Mouse (Mus musculus) lung, postnatal 0 days (tissue): ENCODE results near the gene Mrgpre. TPM values are rescaled to one million over a fixed set of nuclear protein-coding genes. Genes with fewer than 3 reads are reported as not detected.

Experiments used
- ATAC-seq: fragments of 200-750 bp; cut with Nextera tagmentation; 2 replicates; pipeline ENCODE4 v1.8.0; 2017; ENCODE audit warnings: moderate library complexity
- DNase-seq: peaks from one replicate; pipeline ENCODE4 v3.0.0-alpha.2; 2016; ENCODE audit warnings: low spot score
- H3K27ac ChIP-seq: fragments of 300-500 bp; sonication (generic); 2 replicates; pipeline ENCODE4 v1.5.1; 2014; ENCODE audit warnings: antibody characterized with exemption, mild to moderate bottlenecking, low read length, mixed read lengths
- H3K27me3 ChIP-seq: fragments of 300-500 bp; sonication (generic); replicated peaks from 2 replicates; pipeline ENCODE4 v1.6.1; 2014; ENCODE audit warnings: low read length, mixed read lengths; ENCODE audit not compliant: insufficient read depth
- H3K36me3 ChIP-seq: fragments of 300-500 bp; sonication (generic); 2 replicates; pipeline ENCODE4 v1.6.1; 2014; ENCODE audit warnings: low read length, mixed read lengths; ENCODE audit not compliant: insufficient read depth
- H3K4me1 ChIP-seq: fragments of 300-500 bp; sonication (generic); 2 replicates; pipeline ENCODE4 v1.6.1; 2014; ENCODE audit warnings: antibody characterized with exemption, low read depth, low read length, mixed read lengths; ENCODE audit not compliant: insufficient read depth
- H3K4me2 ChIP-seq: fragments of 300-500 bp; sonication (generic); replicated peaks from 2 replicates; pipeline ENCODE4 v1.6.1; 2014; ENCODE audit warnings: low read depth, mild to moderate bottlenecking, low read length, moderate library complexity, mixed read lengths
- H3K4me3 ChIP-seq: fragments of 300-500 bp; sonication (generic); 2 replicates; pipeline ENCODE4 v1.5.1; 2014; ENCODE audit warnings: low read depth, low read length
- H3K9ac ChIP-seq: fragments of 300-500 bp; sonication (generic); replicated peaks from 2 replicates; pipeline ENCODE4 v1.6.1; 2014; ENCODE audit warnings: low read depth, mild to moderate bottlenecking
- H3K9me3 ChIP-seq: fragments of 300-500 bp; sonication (generic); 2 replicates; pipeline ENCODE4 v1.6.1; 2016; ENCODE audit warnings: low read length, mixed read lengths
- CTCF ChIP-seq: IDR thresholded peaks from 2 replicates; pipeline ENCODE4 v1.5.1; 2016; ENCODE audit warnings: antibody characterized with exemption, mild to moderate bottlenecking
- EP300 ChIP-seq: IDR thresholded peaks from 2 replicates; pipeline ENCODE4 v1.6.1; 2016; ENCODE audit warnings: antibody characterized with exemption, mild to moderate bottlenecking, control low read depth
- WGBS: fragments of 180-500 bp; shearing (Covaris S2); extraction: QIAGEN DNeasy Blood & Tissue Kit; methylation state at CpG from one replicate; pipeline ENCODE4 v1.1.7; 2014; 5-methylcytosine and 5-hydroxymethylcytosine counted together
- microRNA-seq: library from miRNA; unstranded; fragments of <30 nt; microRNA quantifications from one replicate; pipeline ENCODE4, GENCODE M21; 2016
- polyA plus RNA-seq: library from polyadenylated mRNA; unstranded; fragments of >200 nt; fragmentation: Nextera tagmentation; extraction: Ambion mirVana; gene quantifications from 2 replicates; pipeline ENCODE4 v1.2.1, GENCODE M21; 2015

Mrgpre gene
- polyA plus RNA-seq, 1 experiment from 2014 or later = 0.72 TPM

GRCm38 (mm10) chr7:143738194-143738593 lies 46.1 kb downstream of the Mrgpre start:
- peak overlapping the region; percentile 95 for H3K27ac ChIP-seq
- H3K9me3 ChIP-seq = no peaks in the 10 kb centered on the region
- 39% methylated on average over 6 of the region's 6 CpGs for WGBS
- H3K4me3 ChIP-seq = peak overlapping the region; percentile 72; the same call in 1 of the 2 replicates
- H3K4me1 ChIP-seq = peaks cover 23% of the 10 kb centered on the region
- no peak for ATAC-seq
- no peaks in the 10 kb centered on the region for H3K36me3 ChIP-seq
- no peak overlapping the region for H3K9ac ChIP-seq
- no peak for DNase-seq
- TF ChIP-seq CTCF (no peak), EP300 (no peak)
- peak overlapping the region; percentile 86 for H3K4me2 ChIP-seq
- H3K27me3 ChIP-seq = no peaks in the 10 kb centered on the region

GRCm38 (mm10) chr7:143733746-143734145 lies 50.6 kb downstream of the Mrgpre start:
- WGBS = 87% methylated on average over 4 of the region's 4 CpGs
- Histone ChIP-seq H3K9ac (no peak overlapping the region), H3K27me3 (no peaks in the 10 kb centered on the region), H3K4me1 (peaks cover 12% of the 10 kb centered on the region), H3K4me3 (no peak overlapping the region), H3K36me3 (no peaks in the 10 kb centered on the region), H3K27ac (no peak overlapping the region), H3K4me2 (no peak overlapping the region), H3K9me3 (no peaks in the 10 kb centered on the region)
- ATAC-seq (no peak), DNase-seq (no peak)
- TF ChIP-seq EP300 (no peak), CTCF (no peak)

GRCm38 (mm10) chr7:143729886-143730285 lies 54.4 kb downstream of the Mrgpre start:
- DNase-seq (no peak), ATAC-seq (peak; percentile 54)
- no peaks in the 10 kb centered on the region for H3K4me1 ChIP-seq
- no peak overlapping the region for H3K4me2 ChIP-seq
- no peak overlapping the region for H3K9ac ChIP-seq
- no peaks in the 10 kb centered on the region for H3K9me3 ChIP-seq
- TF ChIP-seq EP300 = no peak
- no peak for TF ChIP-seq CTCF
- no peaks in the 10 kb centered on the region for H3K36me3 ChIP-seq
- peak overlapping the region; percentile 38 for H3K27ac ChIP-seq
- H3K27me3 ChIP-seq = no peaks in the 10 kb centered on the region
- no peak overlapping the region for H3K4me3 ChIP-seq
- 66% methylated on average over 10 of the region's 10 CpGs for WGBS

Small RNA genes within 50 kb of the gene (microRNA-seq; reads per million reads assigned to microRNA genes)
- gene Gm22064 = not detected

Other genes starting within 250 kb of the Mrgpre start
- gene Nap1l4, start 235.4 kb downstream of the Mrgpre start, polyA plus RNA-seq = 107 and 109 TPM in 2 replicates
- gene Cars, start 184.4 kb downstream of the Mrgpre start, polyA plus RNA-seq = 24.4 and 26.4 TPM in 2 replicates
- gene Tnfrsf26, start 155.8 kb downstream of the Mrgpre start, polyA plus RNA-seq = 1.0 and 1.2 TPM in 2 replicates
- gene Tnfrsf22, start 134.8 kb downstream of the Mrgpre start, polyA plus RNA-seq = 4.6 and 5.3 TPM in 2 replicates
- 2.2 and 3.0 TPM in 2 replicates for gene Tnfrsf23, start 98.6 kb downstream of the Mrgpre start, polyA plus RNA-seq
- gene Osbpl5, start 27.5 kb downstream of the Mrgpre start, polyA plus RNA-seq = 47.6 and 56.8 TPM in 2 replicates
- not detected in 2 replicates for gene Mrgprg, start 17.5 kb downstream of the Mrgpre start, polyA plus RNA-seq
- gene Nadsyn1, start 38.3 kb upstream of the Mrgpre start, polyA plus RNA-seq = 5.0 and 5.2 TPM in 2 replicates
- 9.7 and 10.8 TPM in 2 replicates for gene Dhcr7, start 38.6 kb upstream of the Mrgpre start, polyA plus RNA-seq
- not detected in 2 replicates for gene Gm498, start 82.3 kb upstream of the Mrgpre start, polyA plus RNA-seq
- gene Shank2, start 217.4 kb upstream of the Mrgpre start, polyA plus RNA-seq = 0.76 and 1.2 TPM in 2 replicates